Mouse (Mus musculus): ENCODE data around the gene Sipa1l2.
"Not testable (repeated sequence)": the region's sequence is repeated elsewhere in the genome, so short reads cannot be mapped to it uniquely, and the experiment has no call there.

The Sipa1l2 gene

DNA sequence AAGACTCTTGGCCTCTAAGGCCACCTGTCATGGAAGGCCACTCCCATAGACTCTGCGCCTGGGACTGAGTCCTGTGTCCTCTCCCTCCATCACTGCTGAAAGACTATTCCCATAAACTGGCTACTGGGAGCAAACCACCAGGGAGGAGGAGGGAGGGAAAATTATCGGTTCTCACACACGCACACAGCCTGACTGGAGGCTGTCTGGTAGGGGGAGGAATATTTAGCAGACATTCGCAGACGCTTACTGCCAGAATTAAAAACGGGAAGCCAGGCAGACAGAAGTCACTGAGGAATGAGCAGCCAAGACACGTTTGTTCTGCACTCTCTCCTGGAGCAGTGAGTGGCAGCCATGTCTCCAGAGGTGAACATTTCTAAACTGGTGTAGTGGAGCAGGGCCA, 35.9 kb downstream of the Sipa1l2 start:
- DNase-seq: no peak

DNA sequence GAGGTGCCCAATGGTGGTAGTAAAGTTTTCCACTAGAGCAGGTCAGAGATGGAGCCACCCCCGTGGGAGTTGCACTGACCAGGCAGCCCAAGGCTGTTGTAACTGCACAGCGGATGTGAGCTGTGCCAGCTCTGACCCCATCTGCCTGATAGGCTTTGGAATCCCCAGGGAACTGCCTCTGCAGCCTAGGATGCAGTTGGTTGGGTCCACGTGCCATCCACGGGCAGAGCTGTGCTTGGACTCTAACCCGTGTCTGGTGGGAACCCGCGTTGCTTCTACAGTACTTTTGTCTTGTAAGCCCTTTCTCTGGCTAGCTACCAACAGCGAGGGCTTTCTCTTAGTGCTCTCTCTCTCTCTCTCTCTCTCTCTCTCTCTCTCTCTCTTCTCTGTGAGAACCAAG, 36.7 kb downstream of the Sipa1l2 start:
- no peak for DNase-seq

- DNase-seq: no peak
These were observed 37.4 kb downstream of the Sipa1l2 start for GRCm38 (mm10) chr8:125532177-125532576.

DNA sequence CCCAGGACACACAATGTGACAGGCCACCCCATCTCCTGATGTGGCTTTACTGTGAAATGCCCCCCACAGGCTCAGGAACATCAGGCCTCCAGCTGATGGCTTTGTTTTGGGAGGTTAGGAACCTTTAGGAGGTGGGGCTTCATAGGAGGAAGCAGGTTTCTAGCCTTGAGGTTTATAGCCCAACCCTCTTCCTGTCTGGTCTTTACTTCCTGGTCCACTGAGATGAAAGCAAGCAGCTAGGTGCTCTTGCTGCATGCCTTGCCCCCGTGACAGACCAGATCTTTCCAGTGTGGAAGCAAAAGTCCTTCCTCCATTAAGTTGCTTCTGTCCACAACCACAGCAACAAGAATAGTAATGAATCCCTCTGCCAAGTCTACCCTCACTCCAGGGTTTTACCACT, 38.0 kb downstream of the Sipa1l2 start:
- no peak for DNase-seq

- DNase-seq: no peak
These were observed 38.5 kb downstream of the Sipa1l2 start for GRCm38 (mm10) chr8:125531088-125531438.

DNA sequence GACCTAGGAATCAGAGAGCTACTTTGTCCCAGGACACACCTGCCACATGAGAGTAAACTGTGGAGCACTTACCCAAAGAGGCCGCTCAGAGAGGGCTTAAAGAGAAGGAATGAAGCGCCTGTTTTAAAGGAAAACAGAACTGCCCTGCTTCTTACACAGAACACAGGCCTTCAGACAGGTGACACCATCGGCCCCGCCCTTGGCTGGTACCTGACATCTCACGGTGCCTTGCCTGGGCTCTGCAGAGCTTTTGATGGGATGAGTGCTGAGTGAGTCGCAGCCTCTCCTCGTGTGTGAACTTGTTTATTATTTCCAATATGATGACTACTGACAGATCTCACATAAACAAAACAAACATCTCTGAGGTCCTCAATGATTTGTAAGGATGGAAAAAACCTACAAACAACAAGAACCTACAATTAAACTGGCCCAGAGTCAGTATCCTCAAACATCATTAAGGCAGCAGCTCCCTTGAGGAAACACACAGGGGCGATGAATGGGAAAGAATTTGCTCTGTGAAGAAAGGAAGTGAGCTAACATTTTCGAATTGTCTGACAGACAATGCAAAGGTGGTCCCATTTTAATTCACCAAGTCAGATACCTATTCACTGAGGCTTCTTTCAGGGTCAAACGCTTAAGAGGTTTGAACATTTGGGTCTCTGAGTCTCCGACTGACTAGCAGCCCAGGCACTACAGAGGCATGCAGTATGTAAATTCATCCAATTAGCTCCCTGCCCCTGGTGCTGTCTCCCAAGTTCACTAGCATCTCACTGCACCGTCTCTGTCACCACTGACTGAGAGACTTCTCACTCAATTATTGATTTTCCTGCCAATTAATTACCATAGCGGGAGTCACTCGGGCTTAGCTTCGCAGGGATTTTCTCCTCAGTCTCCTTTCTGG, 39.2 kb downstream of the Sipa1l2 start:
- DNase-seq: no peak

DNA sequence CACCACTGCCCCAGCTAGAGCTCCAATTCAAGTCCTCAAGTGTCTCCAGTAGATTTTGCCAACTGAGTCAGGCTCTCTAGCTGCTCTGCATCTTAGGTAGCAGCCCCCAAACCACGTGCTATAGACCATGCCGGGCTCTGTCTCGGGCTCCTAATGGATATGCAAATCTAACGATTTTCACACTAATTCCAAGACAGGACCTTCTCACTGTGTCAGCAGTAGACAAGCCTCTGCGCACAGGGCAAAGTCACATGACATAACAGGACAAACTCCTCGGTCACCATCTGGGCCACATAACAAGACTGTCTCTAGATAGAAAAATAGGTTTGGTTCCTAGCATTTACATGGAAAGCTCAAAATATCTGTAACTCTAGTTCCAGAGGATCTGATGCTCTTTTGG, 40.6 kb downstream of the Sipa1l2 start:
- no peak for DNase-seq

DNA sequence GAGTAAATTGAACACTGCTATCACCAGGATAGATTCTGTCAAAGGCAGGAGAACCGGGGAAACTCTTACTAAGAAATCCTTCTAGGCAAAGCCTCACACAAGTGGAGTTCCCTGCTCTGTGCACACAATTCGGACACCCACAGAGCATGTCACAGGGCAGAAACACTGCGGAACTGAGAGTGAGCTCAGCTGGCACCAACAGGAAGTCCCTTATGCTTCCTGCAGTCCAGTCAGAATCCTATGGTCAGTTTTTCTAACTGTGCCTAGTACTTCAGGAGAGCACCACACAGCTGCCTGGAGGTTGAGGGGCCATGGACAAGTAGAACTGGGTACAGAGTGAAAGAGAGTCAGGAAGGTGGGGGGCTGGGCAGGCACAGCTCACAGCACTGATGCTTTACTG, 41.7 kb downstream of the Sipa1l2 start:
- no peak for DNase-seq

DNA sequence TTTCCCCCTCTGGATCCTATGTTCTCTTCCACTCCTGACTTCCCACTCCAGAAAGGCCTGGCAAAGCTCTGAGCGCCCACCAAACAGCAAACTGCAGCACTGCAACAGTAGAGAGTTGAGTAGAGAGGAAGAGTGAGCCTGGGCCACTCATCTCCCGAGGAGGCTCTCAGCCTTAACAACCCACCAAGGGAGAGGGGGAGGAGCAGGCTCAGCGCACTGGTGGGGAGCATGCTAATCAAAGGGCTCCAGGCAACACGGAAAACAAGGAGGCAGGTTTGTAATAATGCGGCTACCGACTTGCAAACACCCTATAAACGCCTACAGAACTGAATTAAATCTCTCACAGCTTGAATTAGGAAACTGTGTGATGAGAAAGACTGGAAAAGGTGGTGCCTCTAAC, 42.6 kb downstream of the Sipa1l2 start:
- no peak for DNase-seq

- no peak for DNase-seq
These were observed 43.0 kb downstream of the Sipa1l2 start for GRCm38 (mm10) chr8:125526582-125526981.

DNA sequence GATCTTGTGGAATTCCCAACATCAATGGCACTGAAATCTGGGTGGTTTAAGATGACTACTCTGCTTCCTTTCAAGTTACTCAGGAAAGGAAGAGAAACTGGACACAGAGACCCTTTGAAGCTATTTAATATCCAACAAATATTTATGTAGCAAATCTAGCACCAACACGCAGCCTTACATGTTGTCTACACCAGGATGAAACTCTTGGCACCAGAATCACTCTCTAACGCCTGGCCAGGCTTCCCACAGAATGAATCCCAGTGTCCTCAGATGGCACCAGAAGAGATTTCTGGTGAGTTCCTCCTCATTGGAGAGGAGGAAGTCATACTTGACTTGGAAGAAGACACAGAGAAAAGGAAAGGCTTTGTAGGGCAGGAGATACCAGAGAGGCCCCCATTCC, 45.1 kb downstream of the Sipa1l2 start:
- no peak for DNase-seq

DNA sequence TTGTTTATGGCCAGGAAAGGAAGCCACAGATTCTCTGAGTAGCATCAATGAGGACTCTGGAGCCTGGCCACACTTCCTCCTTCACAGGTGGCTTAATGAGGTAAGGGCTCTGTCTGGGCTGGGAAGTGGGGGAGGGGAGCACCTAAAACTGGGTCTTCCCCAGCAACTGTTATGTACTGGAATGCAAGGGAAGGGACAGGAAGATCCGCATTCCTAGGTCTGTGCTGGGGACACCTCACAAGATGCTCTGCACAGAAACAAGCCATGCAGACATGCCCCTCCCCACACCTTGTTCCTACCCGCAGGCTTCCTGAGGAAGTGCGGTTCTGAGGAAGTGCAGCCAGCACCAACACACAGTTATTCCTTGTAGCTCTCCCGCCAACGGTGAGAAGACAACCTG, 46.4 kb downstream of the Sipa1l2 start:
- no peak for DNase-seq

GRCm38 (mm10) chr8:125522151-125522550, 47.5 kb downstream of the Sipa1l2 start:
- DNase-seq: no peak

DNA sequence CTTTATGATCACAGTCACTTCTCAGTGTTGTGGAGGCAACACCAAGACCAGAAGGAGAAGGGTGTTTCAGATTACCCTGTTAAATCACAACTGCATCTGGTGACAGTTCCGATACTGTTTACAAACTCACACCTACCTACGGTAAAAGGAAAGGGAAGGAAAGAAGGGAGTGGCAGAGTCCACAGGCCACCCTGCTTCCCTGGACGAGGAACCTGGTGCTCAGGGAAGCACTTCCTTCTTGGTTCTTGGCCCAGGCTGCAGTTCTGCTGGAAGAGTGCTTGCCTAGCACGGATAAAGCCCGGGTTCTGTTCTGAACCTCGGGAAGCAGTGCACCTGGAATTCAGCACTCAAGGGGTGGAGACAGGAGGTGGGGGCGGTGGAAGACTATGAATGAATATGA, 48.5 kb downstream of the Sipa1l2 start:
- no peak for DNase-seq

- not testable (repeated sequence) for DNase-seq
These were observed 49.3 kb downstream of the Sipa1l2 start for GRCm38 (mm10) chr8:125520308-125520707.

- DNase-seq: no peak
These were observed 50.7 kb downstream of the Sipa1l2 start for GRCm38 (mm10) chr8:125518951-125519350.

DNA sequence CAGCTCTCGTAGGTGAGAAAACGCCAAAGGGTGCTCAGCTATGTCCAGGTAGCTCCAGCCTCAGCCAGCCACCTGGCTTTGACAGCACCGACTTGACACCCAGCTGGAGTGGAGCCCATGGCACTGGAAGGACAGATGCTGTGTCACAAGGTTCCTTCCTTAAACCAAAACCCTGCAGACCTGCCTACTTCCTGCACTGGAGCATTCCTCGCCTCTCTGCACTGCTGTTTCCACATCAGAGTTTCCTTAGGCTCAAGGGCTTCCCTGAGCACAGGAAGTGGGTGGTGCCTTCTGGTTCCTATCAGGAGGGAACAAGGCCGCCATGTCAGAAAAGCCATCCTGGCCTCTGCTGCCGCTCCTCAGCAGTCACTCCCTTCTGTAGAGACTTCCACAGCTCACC, 51.3 kb downstream of the Sipa1l2 start:
- peak; percentile 65 to 80 for DNase-seq

DNA sequence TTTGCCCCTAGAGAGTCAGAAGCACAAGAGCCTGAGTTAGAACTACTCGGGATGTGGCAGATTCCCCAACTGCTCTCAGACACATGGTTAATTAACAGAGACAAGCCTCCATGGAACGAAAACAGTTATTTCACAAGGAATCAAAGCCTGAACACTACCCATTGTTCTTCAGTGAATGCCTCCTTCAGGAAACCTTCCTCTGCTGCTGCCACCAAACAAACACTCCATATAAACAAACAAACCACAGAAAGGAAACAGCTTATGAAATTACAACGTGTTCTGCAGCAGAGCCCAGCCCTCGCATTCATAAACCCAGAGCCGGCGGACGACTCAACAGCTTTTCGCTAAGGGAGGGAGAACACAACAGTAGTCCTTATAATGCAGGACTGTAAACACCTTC, 52.2 kb downstream of the Sipa1l2 start:
- DNase-seq: peak; percentile 42 to 70

GRCm38 (mm10) chr8:125516115-125516905, 53.3 kb downstream of the Sipa1l2 start:
- no peak for DNase-seq

DNA sequence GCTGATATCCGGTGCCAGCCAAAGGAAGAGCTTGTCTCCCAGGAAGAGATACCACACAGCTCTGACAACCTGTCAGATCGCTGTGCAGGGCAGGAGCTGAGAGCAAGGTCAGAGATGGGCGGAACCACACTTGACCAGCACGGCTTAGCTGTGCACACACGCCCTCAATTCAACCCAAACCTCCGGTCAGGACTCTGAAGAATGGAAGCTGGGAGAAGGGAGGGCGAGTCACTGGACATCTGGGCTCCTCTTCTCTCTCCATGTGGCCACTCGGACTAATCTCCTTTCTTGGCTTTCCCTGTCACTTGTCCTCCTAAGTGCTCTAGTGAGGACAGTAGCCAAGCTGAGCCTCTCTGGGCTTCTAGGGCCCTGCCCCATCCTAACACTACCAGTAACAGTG, 53.9 kb downstream of the Sipa1l2 start:
- DNase-seq: no peak

DNA sequence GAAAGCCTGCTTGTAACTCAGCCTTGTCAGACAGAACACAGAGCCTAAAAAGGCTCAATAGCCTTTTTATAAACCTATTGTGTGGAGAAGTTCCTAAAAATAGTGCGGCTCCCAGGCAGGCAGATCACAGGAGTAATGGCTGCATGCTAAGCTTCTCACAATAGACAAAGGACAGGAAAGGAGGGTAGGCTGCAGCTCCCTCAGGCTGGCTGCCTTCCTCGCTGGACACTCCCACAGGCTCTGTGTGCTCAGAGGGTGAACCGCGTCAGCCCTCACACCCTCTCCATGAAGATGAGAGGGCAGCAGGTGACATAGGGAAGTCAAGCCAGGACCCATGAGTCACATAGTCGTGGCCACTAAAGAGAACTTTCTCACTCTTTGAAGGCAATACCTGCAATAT, 55.7 kb downstream of the Sipa1l2 start:
- DNase-seq: peak in 1 of 2 experiments; percentile 69

GRCm38 (mm10) chr8:125513242-125513866, 56.3 kb downstream of the Sipa1l2 start:
- DNase-seq: no peak

GRCm38 (mm10) chr8:125512561-125512960, 57.0 kb downstream of the Sipa1l2 start:
- DNase-seq: no peak
